Mouse (Mus musculus): Measurements from ENCODE around the gene Rnf111. TPM values are rescaled to one million over a fixed set of nuclear protein-coding genes. Genes with fewer than 3 reads are reported as not detected.

The Rnf111 gene
- total RNA-seq, 2 experiments from 2014 or later: 17.6 to 43.9 TPM

Other genes with a start within 250 kb of the Rnf111 start
- gene Ccnb2, start 82.2 kb downstream of the Rnf111 start, total RNA-seq (2014; fragmentation: Nextera tagmentation): 88.4 and 91.4 TPM in 2 replicates
- gene Ccnb2, start 82.2 kb downstream of the Rnf111 start, total RNA-seq (2017): 61.3 and 72.5 TPM in 2 replicates
- gene Sltm, start 39.0 kb upstream of the Rnf111 start, total RNA-seq (2014; fragmentation: Nextera tagmentation): 95.7 and 102 TPM in 2 replicates
- 122 and 145 TPM in 2 replicates for gene Sltm, start 39.0 kb upstream of the Rnf111 start, total RNA-seq (2017)
- gene Gm10642, start 152.5 kb upstream of the Rnf111 start, total RNA-seq (2014; fragmentation: Nextera tagmentation): 0.59 TPM in 1 of 2 replicates, not detected in the other
- gene Gm10642, start 152.5 kb upstream of the Rnf111 start, total RNA-seq (2017): 0.89 TPM in 1 of 2 replicates, not detected in the other
- 13.0 and 13.6 TPM in 2 replicates for gene Mindy2, start 153.4 kb upstream of the Rnf111 start, total RNA-seq (2014; fragmentation: Nextera tagmentation)
- 14.2 and 16.0 TPM in 2 replicates for gene Mindy2, start 153.4 kb upstream of the Rnf111 start, total RNA-seq (2017)
- gene Adam10, start 175.3 kb upstream of the Rnf111 start, total RNA-seq (2014; fragmentation: Nextera tagmentation): 88.3 and 96.4 TPM in 2 replicates
- gene Adam10, start 175.3 kb upstream of the Rnf111 start, total RNA-seq (2017): 56.0 and 79.3 TPM in 2 replicates

Data from megakaryocyte-erythroid progenitor cell, adult 5-6 weeks (primary cell).